Mouse (Mus musculus) midbrain, embryonic 16.5 days (tissue): ENCODE results near the gene Wfdc15a. TPM values are rescaled to one million over a fixed set of nuclear protein-coding genes. Genes with fewer than 3 reads are reported as not detected.

Experiments
- ATAC-seq: fragments of 200-750 bp; cut with Nextera tagmentation; 2 replicates; pipeline ENCODE4 v1.8.0; 2017; ENCODE audit warnings: moderate TSS enrichment
- H3K27ac ChIP-seq: fragments of 300-500 bp; sonication (generic); 2 replicates; pipeline ENCODE4 v1.5.1; 2014; ENCODE audit warnings: mild to moderate bottlenecking, low read length, mixed read lengths
- H3K27me3 ChIP-seq: fragments of 300-500 bp; sonication (generic); 2 replicates; pipeline ENCODE4 v1.6.1; 2014; ENCODE audit warnings: low read depth, low read length, mixed read lengths; ENCODE audit not compliant: control insufficient read depth, insufficient read depth
- H3K36me3 ChIP-seq: fragments of 300-500 bp; sonication (generic); 2 replicates; pipeline ENCODE4 v1.6.1; 2014; ENCODE audit warnings: mild to moderate bottlenecking, low read length, moderate library complexity, mixed read lengths; ENCODE audit not compliant: control insufficient read depth, insufficient read depth
- H3K4me1 ChIP-seq: fragments of 300-500 bp; sonication (generic); 2 replicates; pipeline ENCODE4 v1.6.1; 2014; ENCODE audit warnings: mild to moderate bottlenecking, low read length, mixed read lengths; ENCODE audit not compliant: control insufficient read depth, insufficient read depth
- H3K4me2 ChIP-seq: fragments of 300-500 bp; sonication (generic); 2 replicates; pipeline ENCODE4 v1.6.1; 2014; ENCODE audit warnings: mild to moderate bottlenecking, low read length, mixed read lengths
- H3K4me3 ChIP-seq: fragments of 300-500 bp; sonication (generic); 2 replicates; pipeline ENCODE4 v1.5.1; 2014; ENCODE audit warnings: low read depth, mild to moderate bottlenecking, low read length, moderate library complexity, mixed read lengths
- H3K9ac ChIP-seq: fragments of 300-500 bp; sonication (generic); 2 replicates; pipeline ENCODE4 v1.6.1; 2014; ENCODE audit warnings: low read depth, low read length, mixed read lengths
- H3K9me3 ChIP-seq: fragments of 300-500 bp; sonication (generic); replicated peaks from 2 replicates; pipeline ENCODE4 v1.6.1; 2014; ENCODE audit warnings: mild to moderate bottlenecking, low read length, mixed read lengths; ENCODE audit not compliant: control insufficient read depth, poor library complexity, severe bottlenecking
- WGBS: fragments of 180-500 bp; shearing (Covaris S2); extraction: QIAGEN DNeasy Blood & Tissue Kit; methylation state at CpG from one replicate; pipeline ENCODE4 v1.1.7; 2014; 5-methylcytosine and 5-hydroxymethylcytosine counted together
- polyA plus RNA-seq: library from polyadenylated mRNA; unstranded; fragments of >200 nt; fragmentation: Nextera tagmentation; extraction: Ambion mirVana; gene quantifications from 2 replicates; pipeline ENCODE4 v1.2.1, GENCODE M21; 2015

The Wfdc15a gene
- polyA plus RNA-seq, 1 experiment from 2014 or later: not detected

- no peaks in the 10 kb centered on the region; the same call in 1 of the 2 replicates for H3K27me3 ChIP-seq
- no peaks in the 10 kb centered on the region for H3K36me3 ChIP-seq
- H3K4me2 ChIP-seq: no peak within 1 kb of the TSS
- no peak within 1 kb of the TSS for H3K27ac ChIP-seq
- no peak within 1 kb of the TSS for H3K4me3 ChIP-seq
- H3K4me1 ChIP-seq: no peaks in the 10 kb centered on the region
- no peaks in the 10 kb centered on the region for H3K9me3 ChIP-seq
- WGBS: 59% methylated on average over 7 of the region's 7 CpGs
- ATAC-seq: no peak
- H3K9ac ChIP-seq: no peak within 1 kb of the TSS
Observed at GRCm38 (mm10) chr2:164182692-164183255, 17.2 kb downstream of the Wfdc15a start, which contains the start of gene Wfdc5. TSS of gene Wfdc5 (minus strand) at chr2:164182742.

GRCm38 (mm10) chr2:164180770-164181169 lies 19.2 kb downstream of the Wfdc15a start:
- WGBS: 89% methylated on average over 4 of the region's 4 CpGs

DNA sequence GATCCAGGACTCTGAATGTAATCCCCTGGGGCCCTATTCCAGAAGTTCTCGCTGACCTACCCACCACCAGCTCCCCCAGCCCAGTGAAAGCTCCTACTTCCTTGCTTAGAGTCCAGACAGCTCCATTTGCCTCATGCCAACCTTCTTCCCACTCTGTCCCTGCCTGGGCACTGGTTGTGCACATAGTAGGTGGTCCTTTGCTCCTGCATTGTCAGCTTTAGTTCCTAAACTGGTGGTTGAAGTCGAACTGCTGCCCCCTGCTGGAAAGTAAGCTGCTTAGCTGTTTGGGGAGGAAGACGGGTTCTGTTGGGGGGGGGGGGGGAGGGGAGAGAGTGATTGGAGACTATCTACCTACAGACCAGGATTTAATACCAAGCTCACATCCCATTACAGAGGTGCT lies 19.8 kb downstream of the Wfdc15a start:
- Histone ChIP-seq H3K27ac (no peak overlapping the region), H3K4me2 (no peak overlapping the region), H3K4me1 (no peaks in the 10 kb centered on the region), H3K9me3 (no peaks in the 10 kb centered on the region), H3K9ac (no peak overlapping the region), H3K4me3 (no peak overlapping the region), H3K27me3 (no peaks in the 10 kb centered on the region; the same call in 1 of the 2 replicates), H3K36me3 (no peaks in the 10 kb centered on the region)
- no peak for ATAC-seq
- 35% methylated on average over 3 of the region's 3 CpGs for WGBS

More at GRCm38 (mm10) chr2:164180770-164181169, 19.2 kb downstream of the Wfdc15a start:
- Histone ChIP-seq H3K4me2 (no peak overlapping the region), H3K27me3 (no peaks in the 10 kb centered on the region; the same call in 1 of the 2 replicates), H3K9me3 (no peaks in the 10 kb centered on the region), H3K36me3 (no peaks in the 10 kb centered on the region), H3K4me3 (no peak overlapping the region), H3K27ac (no peak overlapping the region), H3K4me1 (no peaks in the 10 kb centered on the region), H3K9ac (no peak overlapping the region)
- ATAC-seq: no peak

DNA sequence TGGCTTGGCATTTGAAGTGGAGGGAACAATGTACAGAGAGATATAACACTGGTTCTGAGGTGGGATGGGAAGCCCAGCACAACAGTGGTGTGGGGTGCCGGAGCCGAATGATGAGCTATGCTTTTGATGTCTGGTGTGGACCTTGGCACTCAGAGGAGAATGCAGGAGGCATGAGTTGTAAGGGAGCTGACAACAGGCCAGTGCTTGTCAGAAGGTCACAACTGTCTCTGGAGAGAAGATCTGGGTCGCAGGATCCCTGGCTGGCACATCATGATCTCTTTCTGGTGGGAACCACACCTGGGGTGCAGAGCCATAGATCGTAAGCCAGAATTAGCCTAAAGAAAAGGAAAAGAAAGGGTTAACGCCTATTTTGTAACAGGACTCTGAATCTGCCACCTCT lies 22.1 kb downstream of the Wfdc15a start:
- ATAC-seq: no peak
- WGBS: 85% methylated on average over 5 of the region's 5 CpGs

DNA sequence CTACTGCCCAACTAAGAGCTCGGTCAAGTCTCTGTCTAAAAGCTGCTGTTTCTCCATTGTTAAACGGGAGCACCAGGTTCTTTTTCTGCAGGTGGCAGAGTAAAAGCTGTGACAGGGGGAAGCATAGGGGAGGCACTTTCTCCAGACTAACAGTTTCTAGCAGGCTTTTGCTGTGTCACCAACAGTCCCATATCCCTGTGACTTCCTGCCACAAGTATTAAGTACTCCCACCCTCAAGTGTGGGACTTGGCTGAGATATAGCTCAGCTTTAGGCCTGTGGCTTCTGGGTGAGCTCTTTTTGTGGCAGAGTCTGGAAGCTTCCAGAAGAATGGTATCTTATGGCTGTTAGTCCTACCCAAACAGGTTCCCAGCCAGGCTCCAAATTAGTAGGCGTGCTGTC lies 24.1 kb downstream of the Wfdc15a start:
- H3K9ac ChIP-seq: no peak overlapping the region
- no peak overlapping the region for H3K4me3 ChIP-seq
- peaks cover 3% of the 10 kb centered on the region for H3K4me1 ChIP-seq
- peaks cover 12% of the 10 kb centered on the region for H3K27me3 ChIP-seq
- H3K9me3 ChIP-seq: no peaks in the 10 kb centered on the region
- ATAC-seq: no peak
- H3K36me3 ChIP-seq: no peaks in the 10 kb centered on the region
- H3K4me2 ChIP-seq: no peak overlapping the region
- WGBS: 74% methylated on average over 3 of the region's 3 CpGs
- no peak overlapping the region for H3K27ac ChIP-seq

More for the DNA sequence above, 22.1 kb downstream of the Wfdc15a start:
- Histone ChIP-seq H3K4me3 (no peak overlapping the region), H3K27me3 (no peaks in the 10 kb centered on the region; the same call in 1 of the 2 replicates), H3K36me3 (no peaks in the 10 kb centered on the region), H3K9me3 (no peaks in the 10 kb centered on the region), H3K9ac (no peak overlapping the region), H3K4me1 (no peaks in the 10 kb centered on the region), H3K27ac (no peak overlapping the region), H3K4me2 (no peak overlapping the region)

GRCm38 (mm10) chr2:164174649-164175395 lies 25.1 kb downstream of the Wfdc15a start:
- no peak overlapping the region for H3K9ac ChIP-seq
- no peak overlapping the region for H3K4me2 ChIP-seq
- 79% methylated on average over 8 of the region's 8 CpGs for WGBS
- H3K27me3 ChIP-seq: peaks cover 20% of the 10 kb centered on the region
- H3K4me3 ChIP-seq: no peak overlapping the region
- no peaks in the 10 kb centered on the region for H3K36me3 ChIP-seq
- peaks cover 8% of the 10 kb centered on the region for H3K4me1 ChIP-seq
- no peak for ATAC-seq
- no peaks in the 10 kb centered on the region for H3K9me3 ChIP-seq
- H3K27ac ChIP-seq: no peak overlapping the region

DNA sequence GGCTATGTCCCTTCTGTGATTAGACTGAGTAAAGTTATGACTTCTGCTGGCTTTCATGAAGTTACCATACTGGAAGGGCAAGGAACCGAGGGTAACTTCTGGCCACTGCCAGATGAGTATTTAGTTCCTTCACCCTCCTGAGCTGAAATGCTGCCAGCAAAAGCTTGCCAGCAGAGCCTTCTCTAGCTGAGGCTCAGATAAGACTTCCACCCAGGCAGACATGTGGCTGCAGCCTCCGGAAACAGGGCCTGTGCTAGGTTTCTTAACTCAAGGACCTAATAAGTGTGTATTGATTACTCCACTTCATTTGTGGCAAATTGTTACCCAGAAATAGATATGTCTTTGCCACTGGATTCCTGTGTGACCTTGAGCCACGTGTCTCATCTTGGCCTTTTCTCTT lies 26.5 kb downstream of the Wfdc15a start:
- Histone ChIP-seq H3K36me3 (no peaks in the 10 kb centered on the region), H3K27ac (no peak overlapping the region), H3K4me2 (no peak overlapping the region), H3K9ac (no peak overlapping the region), H3K4me1 (peaks cover 8% of the 10 kb centered on the region), H3K27me3 (peaks cover 35% of the 10 kb centered on the region), H3K4me3 (no peak overlapping the region), H3K9me3 (no peaks in the 10 kb centered on the region)
- 71% methylated on average over 3 of the region's 3 CpGs for WGBS
- no peak for ATAC-seq

DNA sequence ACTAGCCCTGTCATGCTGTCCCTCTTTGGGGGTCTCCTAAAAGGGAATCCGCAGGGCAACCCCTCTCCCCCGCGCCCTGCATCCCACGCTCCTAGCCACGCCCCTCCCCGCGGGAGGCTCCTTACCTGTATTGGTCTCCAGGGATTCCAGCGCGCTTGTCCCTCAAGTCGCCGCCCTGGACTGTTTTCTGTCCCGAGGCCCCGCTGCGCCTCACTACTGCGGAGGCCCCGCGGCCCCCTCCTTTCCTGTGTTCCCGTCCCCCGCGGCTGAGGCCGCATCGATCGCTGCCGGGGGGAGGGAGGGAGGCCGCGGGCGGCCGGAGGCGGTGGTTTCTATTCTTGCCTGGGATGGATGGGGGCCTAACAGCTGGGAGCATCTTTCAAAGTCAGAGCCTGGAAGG lies 29.0 kb downstream of the Wfdc15a start, which contains the start of gene Kcns1:
TSS of gene Kcns1 (minus strand) at position 212 of the 400 bp plus-strand sequence.
- ATAC-seq: no peak
- Histone ChIP-seq H3K9ac (0 out of 2 replicates have a peak within 1 kb of the TSS, but pooled peaks have one; percentile 45), H3K9me3 (no peaks in the 10 kb centered on the region), H3K36me3 (no peaks in the 10 kb centered on the region), H3K4me3 (peak within 1 kb of the TSS; percentile 38), H3K27ac (no peak within 1 kb of the TSS), H3K4me2 (peak within 1 kb of the TSS; percentile 73), H3K27me3 (peaks cover 59% of the 10 kb centered on the region), H3K4me1 (peaks cover 12% of the 10 kb centered on the region)
- WGBS: under 1% methylated on average over 27 of the region's 29 CpGs

DNA sequence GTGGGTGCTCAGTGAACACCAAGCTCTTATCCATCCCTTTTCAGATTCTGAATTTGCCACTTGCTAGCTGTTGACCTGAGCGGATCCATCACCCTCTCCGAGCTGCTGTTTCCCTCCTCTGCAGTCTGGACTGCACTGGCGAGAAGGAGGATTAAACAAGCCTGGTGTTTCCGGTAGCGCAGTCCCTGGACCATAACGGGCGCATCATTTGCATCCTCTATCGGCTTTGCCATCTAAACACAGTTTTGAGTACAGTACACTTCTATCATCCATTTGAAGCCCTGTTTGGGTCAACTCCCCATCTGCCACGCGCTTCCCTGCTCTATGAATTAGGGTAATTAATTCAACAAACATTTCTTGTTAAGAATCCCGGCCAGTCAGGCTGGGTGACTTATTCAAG lies 29.6 kb downstream of the Wfdc15a start:
- no peaks in the 10 kb centered on the region for H3K9me3 ChIP-seq
- no peak overlapping the region for H3K27ac ChIP-seq
- ATAC-seq: no peak
- 1% methylated on average over 11 of the region's 11 CpGs for WGBS
- H3K9ac ChIP-seq: no peak overlapping the region
- H3K4me1 ChIP-seq: peaks cover 12% of the 10 kb centered on the region
- peaks cover 62% of the 10 kb centered on the region for H3K27me3 ChIP-seq
- peak overlapping the region; percentile 38; the same call in 1 of the 2 replicates for H3K4me3 ChIP-seq
- peak overlapping the region; percentile 73 for H3K4me2 ChIP-seq
- no peaks in the 10 kb centered on the region for H3K36me3 ChIP-seq
